Mouse (Mus musculus) hindbrain, embryonic 15.5 days (tissue): ENCODE results near the gene N4bp2l2. TPM values are rescaled to one million over a fixed set of nuclear protein-coding genes. Genes with fewer than 3 reads are reported as not detected.
"Not testable (repeated sequence)": the region's sequence is repeated elsewhere in the genome, so short reads cannot be mapped to it uniquely, and the experiment has no call there.

Experiments used
- ATAC-seq: fragments of 200-750 bp; cut with Nextera tagmentation; 2 replicates; pipeline ENCODE4 v1.8.0; 2017; ENCODE audit warnings: low read depth, moderate number of reproducible peaks, moderate TSS enrichment; ENCODE audit not compliant: low FRiP score
- H3K27ac ChIP-seq: fragments of 300-500 bp; sonication (generic); replicated peaks from 2 replicates; pipeline ENCODE4 v1.5.1; 2015; ENCODE audit warnings: mild to moderate bottlenecking, inconsistent platforms
- H3K27me3 ChIP-seq: fragments of 300-500 bp; sonication (generic); 2 replicates; pipeline ENCODE4 v1.6.1; 2015; ENCODE audit warnings: control low read depth, inconsistent platforms
- H3K36me3 ChIP-seq: fragments of 300-500 bp; sonication (generic); 2 replicates; pipeline ENCODE4 v1.6.1; 2015; ENCODE audit warnings: control low read depth, inconsistent platforms
- H3K4me1 ChIP-seq: fragments of 300-500 bp; sonication (generic); replicated peaks from 2 replicates; pipeline ENCODE4 v1.6.1; 2015; ENCODE audit warnings: control low read depth, inconsistent platforms
- H3K4me2 ChIP-seq: fragments of 300-500 bp; sonication (generic); 2 replicates; pipeline ENCODE4 v1.6.1; 2015; ENCODE audit warnings: moderate library complexity, mild to moderate bottlenecking, inconsistent platforms
- H3K4me3 ChIP-seq: fragments of 300-500 bp; sonication (generic); 2 replicates; pipeline ENCODE4 v1.5.1; 2015; ENCODE audit warnings: mild to moderate bottlenecking, inconsistent platforms
- H3K9ac ChIP-seq: fragments of 300-500 bp; sonication (generic); 2 replicates; pipeline ENCODE4 v1.6.1; 2015; ENCODE audit warnings: inconsistent platforms
- H3K9me3 ChIP-seq: fragments of 300-500 bp; sonication (generic); 2 replicates; pipeline ENCODE4 v1.6.1; 2016; ENCODE audit warnings: control low read depth, inconsistent platforms
- WGBS: fragments of 180-500 bp; shearing (Covaris S2); methylation state at CpG from one replicate; pipeline ENCODE4 v1.1.7; 2015; 5-methylcytosine and 5-hydroxymethylcytosine counted together
- polyA plus RNA-seq: library from polyadenylated mRNA; unstranded; fragments of >200 nt; fragmentation: Nextera tagmentation; extraction: Ambion mirVana; gene quantifications from 2 replicates; pipeline ENCODE4 v1.2.1, GENCODE M21; 2015

Gene N4bp2l2
- polyA plus RNA-seq: 29.6 and 30.4 TPM in 2 replicates

DNA sequence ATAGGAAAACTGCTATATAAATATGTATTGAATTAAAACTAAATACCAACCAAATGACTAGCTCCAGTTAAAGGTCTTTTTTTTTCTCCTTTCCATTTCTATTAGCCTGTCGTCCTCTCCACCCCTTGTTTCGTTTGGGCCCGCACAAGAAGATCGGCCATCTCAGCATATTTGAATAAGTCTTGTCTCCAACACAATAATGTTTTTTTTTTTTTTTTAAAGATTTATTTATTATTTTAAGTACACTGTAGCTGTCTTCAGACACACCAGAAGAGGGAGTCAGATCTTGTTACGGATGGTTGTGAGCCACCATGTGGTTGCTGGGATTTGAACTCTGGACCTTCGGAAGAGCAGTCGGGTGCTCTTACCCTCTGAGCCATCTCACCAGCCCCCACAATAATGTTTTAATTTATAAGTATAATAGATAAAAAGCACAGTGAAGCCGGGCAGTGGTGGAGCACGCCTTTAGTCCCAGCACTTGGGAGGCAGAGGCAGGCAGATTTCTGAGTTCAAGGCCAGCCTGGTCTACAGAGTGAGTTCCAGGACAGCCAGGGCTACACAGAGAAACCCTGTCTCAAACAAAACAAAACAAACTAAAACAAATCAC lies at the start of gene N4bp2l2:
Gene N4bp2l2 (minus strand): TSS at position 51 of the 607 bp plus-strand sequence.
- ATAC-seq, H3K27me3 ChIP-seq, H3K9me3 ChIP-seq, H3K36me3 ChIP-seq: not testable (repeated sequence)
- Histone ChIP-seq H3K9ac (peak within 1 kb of the TSS; percentile 94), H3K4me1 (peaks cover 19% of the 10 kb centered on the region), H3K27ac (peak within 1 kb of the TSS; percentile 94), H3K4me2 (peak within 1 kb of the TSS; percentile 76), H3K4me3 (peak within 1 kb of the TSS; percentile 99)
- 94% methylated on average over 9 of the region's 9 CpGs for WGBS

DNA sequence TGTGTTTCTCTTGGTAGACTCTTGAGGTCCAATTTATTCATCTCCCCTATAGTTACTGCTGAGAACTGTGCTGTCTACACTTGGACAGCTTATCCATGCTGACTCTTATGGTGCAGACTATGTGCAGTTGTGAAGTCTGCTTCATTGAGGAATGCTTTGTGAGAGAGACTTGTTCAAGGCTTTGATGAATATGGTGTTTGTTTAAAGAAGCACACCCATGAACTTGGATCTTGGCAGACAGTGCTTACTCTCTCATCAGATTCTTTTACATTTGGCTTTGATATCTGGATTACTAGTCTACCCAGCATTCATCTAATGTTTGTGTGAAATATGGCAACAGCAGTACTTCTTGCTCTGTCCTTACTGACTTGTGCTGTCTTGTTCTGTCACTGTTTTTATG lies 47.4 kb upstream of the N4bp2l2 start:
- no peak overlapping the region for H3K4me3 ChIP-seq
- H3K27ac ChIP-seq: no peak overlapping the region
- H3K4me2 ChIP-seq: no peak overlapping the region
- no peak overlapping the region for H3K9ac ChIP-seq
- no peaks in the 10 kb centered on the region for H3K27me3 ChIP-seq
- ATAC-seq: no peak
- H3K4me1 ChIP-seq: no peaks in the 10 kb centered on the region
- H3K36me3 ChIP-seq: no peaks in the 10 kb centered on the region
- H3K9me3 ChIP-seq: no peaks in the 10 kb centered on the region

DNA sequence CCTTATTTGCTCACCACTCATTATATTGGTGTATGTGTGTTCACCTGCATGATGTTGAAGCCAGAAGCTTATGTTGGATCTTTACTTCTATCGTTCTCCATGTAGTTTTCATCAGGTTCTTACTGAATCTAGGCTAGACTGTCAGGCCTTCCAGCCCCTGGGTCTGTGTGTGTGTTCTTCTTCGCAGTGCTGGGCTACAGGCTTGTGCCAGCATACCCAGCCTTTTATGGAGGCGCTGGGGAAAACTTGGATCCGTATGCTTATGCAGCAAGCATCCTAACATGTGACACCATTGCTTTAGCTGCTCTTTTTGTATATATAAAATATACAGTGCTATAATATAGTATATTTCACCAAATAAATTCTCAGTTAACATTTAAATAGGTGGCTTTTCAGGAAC lies 45.5 kb upstream of the N4bp2l2 start:
- no peak overlapping the region for H3K9ac ChIP-seq
- H3K4me3 ChIP-seq: no peak overlapping the region
- WGBS: 94% methylated on average over 4 of the region's 4 CpGs
- H3K27me3 ChIP-seq: no peaks in the 10 kb centered on the region
- H3K36me3 ChIP-seq: no peaks in the 10 kb centered on the region
- no peaks in the 10 kb centered on the region for H3K4me1 ChIP-seq
- no peak overlapping the region for H3K4me2 ChIP-seq
- no peak for ATAC-seq
- no peak overlapping the region for H3K27ac ChIP-seq
- H3K9me3 ChIP-seq: no peaks in the 10 kb centered on the region

DNA sequence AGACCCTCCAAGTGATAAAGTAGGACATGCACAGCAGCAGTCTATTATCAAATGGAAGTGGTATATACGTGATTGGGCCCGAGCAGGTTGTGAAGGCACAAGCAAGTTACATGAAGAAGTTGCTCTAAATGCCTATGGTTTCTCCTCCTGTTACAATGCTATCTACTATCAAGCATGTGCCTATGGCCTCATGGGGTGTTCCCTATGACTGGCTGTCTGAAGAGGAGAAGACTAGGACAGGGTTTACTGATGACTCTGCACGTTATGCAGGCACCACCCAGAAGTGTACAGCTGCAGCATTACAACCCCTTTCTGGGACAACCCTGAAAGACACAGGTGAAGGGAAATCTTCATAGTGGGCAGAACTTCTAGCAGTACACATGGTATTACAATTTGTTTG lies 41.2 kb upstream of the N4bp2l2 start:
- 97% methylated on average over 3 of the region's 3 CpGs for WGBS
- H3K4me1 ChIP-seq, H3K4me3 ChIP-seq, H3K36me3 ChIP-seq, H3K9ac ChIP-seq, H3K27ac ChIP-seq, H3K9me3 ChIP-seq, H3K27me3 ChIP-seq, ATAC-seq, H3K4me2 ChIP-seq: not testable (repeated sequence)

DNA sequence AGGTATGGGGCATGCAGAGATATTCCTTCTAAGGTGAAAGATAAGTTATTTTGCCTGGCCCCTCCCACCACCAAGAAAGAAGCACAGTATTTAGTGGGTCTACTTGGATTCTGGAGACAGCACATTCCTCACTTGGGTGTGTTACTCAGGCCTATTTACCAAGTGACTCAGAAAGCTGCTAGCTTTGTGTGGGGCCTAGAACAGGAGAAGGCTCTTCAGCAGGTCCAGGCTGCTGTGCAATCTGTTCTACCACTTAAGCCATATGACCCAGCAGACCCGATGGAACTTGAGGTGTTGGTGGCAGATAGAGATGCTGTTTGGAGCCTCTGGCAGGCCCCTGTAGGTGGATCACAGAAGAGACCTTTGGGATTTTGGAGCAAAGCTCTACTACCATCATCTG lies 40.7 kb upstream of the N4bp2l2 start:
- H3K27me3 ChIP-seq, H3K9ac ChIP-seq, H3K4me3 ChIP-seq, H3K4me2 ChIP-seq, ATAC-seq, H3K27ac ChIP-seq, H3K36me3 ChIP-seq, H3K4me1 ChIP-seq, H3K9me3 ChIP-seq: not testable (repeated sequence)
- 100% methylated on average over 1 of the region's 1 CpGs for WGBS

DNA sequence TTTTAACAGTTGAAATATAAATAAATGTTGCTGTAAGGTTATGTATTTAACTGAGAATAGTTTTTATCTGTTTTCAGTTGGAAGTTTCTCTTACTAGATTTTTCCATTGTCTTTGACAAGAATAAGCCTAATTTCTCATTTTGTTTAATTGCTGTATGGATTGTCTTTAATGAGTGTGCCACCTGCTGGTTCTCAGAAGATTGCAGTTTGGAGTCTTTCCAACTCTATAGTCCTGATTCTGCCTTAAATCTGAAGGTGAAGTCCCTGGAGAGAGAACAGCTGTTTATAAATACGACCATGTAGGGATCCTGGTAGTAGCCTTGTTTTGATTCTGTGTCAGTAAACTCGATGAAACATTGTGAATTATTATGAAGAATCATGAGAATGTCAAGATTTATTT lies 36.7 kb upstream of the N4bp2l2 start:
- 58% methylated on average over 2 of the region's 2 CpGs for WGBS
- ATAC-seq: no peak

DNA sequence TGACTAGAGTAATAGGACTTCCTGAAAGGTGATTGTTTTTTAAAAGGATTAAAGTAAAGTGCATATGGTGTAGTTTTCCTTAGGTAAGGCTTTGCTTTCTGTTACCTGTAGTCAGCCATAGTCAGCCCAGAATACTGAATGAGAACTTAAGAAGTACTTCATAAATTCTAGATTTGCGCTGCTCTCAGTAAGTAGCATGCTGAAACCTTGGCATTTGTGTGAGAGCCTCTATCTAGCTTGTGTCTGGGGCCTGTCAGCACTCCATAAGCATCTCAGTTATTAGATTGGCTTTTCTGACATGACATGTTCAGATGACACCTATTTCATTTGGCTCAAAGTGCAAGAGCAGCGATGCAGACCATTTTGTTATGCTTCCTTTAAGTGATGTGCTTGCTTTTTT lies 27.3 kb upstream of the N4bp2l2 start:
- no peak overlapping the region for H3K4me3 ChIP-seq
- no peak for ATAC-seq
- H3K27me3 ChIP-seq: no peaks in the 10 kb centered on the region
- H3K4me1 ChIP-seq: peaks cover 3% of the 10 kb centered on the region; the same call in 1 of the 2 replicates
- H3K9ac ChIP-seq: no peak overlapping the region
- H3K27ac ChIP-seq: no peak overlapping the region
- 100% methylated on average over 2 of the region's 2 CpGs for WGBS
- H3K4me2 ChIP-seq: no peak overlapping the region
- H3K9me3 ChIP-seq: no peaks in the 10 kb centered on the region
- H3K36me3 ChIP-seq: peaks cover 7% of the 10 kb centered on the region

More for the DNA sequence above, 36.7 kb upstream of the N4bp2l2 start:
- Histone ChIP-seq H3K4me2 (no peak overlapping the region), H3K9me3 (no peaks in the 10 kb centered on the region), H3K9ac (no peak overlapping the region), H3K27ac (no peak overlapping the region), H3K4me3 (no peak overlapping the region), H3K36me3 (no peaks in the 10 kb centered on the region), H3K27me3 (no peaks in the 10 kb centered on the region), H3K4me1 (no peaks in the 10 kb centered on the region)

DNA sequence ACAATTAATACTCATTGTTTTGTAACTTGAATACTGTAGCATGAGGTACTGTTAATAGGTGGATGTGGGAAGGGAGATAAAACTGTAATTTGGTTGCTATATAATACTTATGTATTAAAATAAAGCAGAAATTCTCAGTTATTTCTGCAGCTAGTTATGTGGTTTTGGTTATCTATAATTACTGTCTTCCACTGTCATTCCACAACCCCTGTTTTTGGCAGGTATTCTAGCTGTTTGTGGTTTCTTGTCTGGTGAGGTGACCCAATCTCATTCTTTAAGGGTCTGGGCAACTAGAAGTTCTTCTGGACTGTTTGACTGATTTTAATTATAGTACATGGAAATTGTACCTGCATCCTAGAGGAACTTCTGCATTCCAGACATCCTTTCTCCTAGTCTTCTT lies 24.7 kb upstream of the N4bp2l2 start:
- Histone ChIP-seq H3K4me2 (no peak overlapping the region), H3K4me1 (peaks cover 6% of the 10 kb centered on the region; the same call in 1 of the 2 replicates), H3K27me3 (no peaks in the 10 kb centered on the region), H3K27ac (no peak overlapping the region), H3K36me3 (peaks cover 7% of the 10 kb centered on the region), H3K9ac (no peak overlapping the region), H3K4me3 (no peak overlapping the region), H3K9me3 (no peaks in the 10 kb centered on the region)
- ATAC-seq: no peak

DNA sequence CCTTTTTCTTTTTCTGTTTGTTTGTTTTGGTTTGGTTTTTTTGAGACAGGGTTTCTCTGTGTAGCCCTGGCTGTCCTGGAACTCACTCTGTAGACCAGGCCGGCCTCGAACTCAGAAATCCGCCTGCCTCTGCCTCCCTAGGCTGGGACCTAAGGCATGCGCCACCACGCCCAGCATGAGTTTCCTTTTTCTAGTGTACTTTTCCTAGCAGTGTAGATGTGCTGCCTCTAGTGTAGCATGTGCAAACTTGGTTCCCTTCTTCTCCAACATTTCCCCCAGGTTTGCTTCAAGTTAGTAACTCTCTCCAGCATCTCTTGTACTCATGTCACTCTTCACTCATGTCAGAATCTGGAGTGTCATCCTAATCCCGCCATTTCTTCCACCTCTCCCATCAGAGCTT lies 16.9 kb upstream of the N4bp2l2 start:
- ATAC-seq, H3K36me3 ChIP-seq, H3K4me1 ChIP-seq, H3K9me3 ChIP-seq, H3K27ac ChIP-seq, H3K27me3 ChIP-seq, H3K9ac ChIP-seq, H3K4me2 ChIP-seq, H3K4me3 ChIP-seq: not testable (repeated sequence)
- WGBS: 98% methylated on average over 6 of the region's 6 CpGs

DNA sequence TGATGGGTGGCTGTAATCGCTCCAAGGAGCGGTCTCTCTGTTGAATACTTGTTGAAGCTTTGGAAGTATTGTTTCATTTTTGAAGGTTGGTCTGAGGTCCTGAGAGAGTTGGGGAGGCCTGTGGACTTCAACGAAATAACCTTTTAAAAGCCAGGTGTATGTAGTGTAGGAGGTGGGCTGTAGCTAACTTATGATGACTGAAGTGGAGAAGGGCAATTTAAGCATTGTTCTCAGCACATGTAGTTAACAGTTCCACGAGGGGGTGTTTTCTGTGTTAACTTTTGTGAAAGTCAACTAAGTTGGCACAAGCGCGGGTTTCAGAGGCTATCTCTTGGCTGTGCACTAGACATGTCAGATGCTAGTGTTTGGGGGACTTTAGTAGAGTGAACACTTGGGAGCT lies 8.9 kb upstream of the N4bp2l2 start:
- Histone ChIP-seq H3K36me3 (no peaks in the 10 kb centered on the region), H3K9me3 (no peaks in the 10 kb centered on the region), H3K9ac (no peak overlapping the region; the same call in 1 of the 2 replicates), H3K4me3 (peak overlapping the region; percentile 95), H3K27ac (no peak overlapping the region), H3K27me3 (no peaks in the 10 kb centered on the region), H3K4me2 (peak overlapping the region; percentile 59), H3K4me1 (peaks cover 21% of the 10 kb centered on the region)
- 59% methylated on average over 6 of the region's 6 CpGs for WGBS
- ATAC-seq: no peak

DNA sequence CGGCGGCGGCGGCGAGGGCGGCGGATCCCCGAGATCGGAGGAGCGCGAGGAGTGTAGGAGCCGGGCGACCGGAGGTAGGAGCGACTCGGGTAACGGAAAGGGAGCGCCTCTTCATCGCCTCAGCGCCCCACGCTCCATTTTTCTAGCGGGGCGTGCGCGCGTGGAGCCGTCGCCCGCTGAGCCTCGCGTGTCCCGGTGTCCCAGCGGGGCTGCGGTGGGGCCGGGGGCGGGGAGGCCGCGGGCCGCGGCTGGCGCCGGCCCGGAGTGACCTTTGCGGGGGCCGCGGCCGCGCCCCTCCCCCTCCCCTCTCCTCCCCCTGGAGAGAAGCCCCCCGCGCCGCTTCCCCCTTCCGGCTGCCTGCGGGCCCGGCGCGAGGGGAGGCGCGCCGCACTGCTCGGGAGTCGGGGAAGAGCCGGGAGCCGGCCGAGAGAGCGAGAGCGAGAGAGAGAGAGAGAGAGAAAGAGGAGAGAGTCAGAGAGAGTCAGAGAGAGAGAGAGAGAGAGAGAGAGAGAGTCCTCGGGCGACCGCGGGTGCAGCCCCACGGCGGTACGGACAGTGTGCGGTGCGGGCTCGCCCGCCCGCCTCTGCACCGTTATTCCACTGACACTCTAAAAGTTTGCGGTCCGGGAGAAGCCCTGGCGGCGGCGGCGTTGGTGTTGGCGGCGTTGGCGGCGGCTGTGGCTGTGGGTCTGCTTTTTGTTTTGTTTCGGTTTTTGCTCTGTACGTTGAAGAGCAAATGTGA lies 8.1 kb upstream of the N4bp2l2 start:
- Histone ChIP-seq H3K9ac (peak overlapping the region; percentile 97), H3K4me3 (peak overlapping the region; percentile 95), H3K36me3 (no peaks in the 10 kb centered on the region), H3K4me2 (peak overlapping the region; percentile 59), H3K27me3 (no peaks in the 10 kb centered on the region), H3K9me3 (no peaks in the 10 kb centered on the region), H3K4me1 (peaks cover 21% of the 10 kb centered on the region), H3K27ac (peak overlapping the region; percentile 98)
- WGBS: under 1% methylated on average over 68 of the region's 91 CpGs
- ATAC-seq: peak; percentile 57

DNA sequence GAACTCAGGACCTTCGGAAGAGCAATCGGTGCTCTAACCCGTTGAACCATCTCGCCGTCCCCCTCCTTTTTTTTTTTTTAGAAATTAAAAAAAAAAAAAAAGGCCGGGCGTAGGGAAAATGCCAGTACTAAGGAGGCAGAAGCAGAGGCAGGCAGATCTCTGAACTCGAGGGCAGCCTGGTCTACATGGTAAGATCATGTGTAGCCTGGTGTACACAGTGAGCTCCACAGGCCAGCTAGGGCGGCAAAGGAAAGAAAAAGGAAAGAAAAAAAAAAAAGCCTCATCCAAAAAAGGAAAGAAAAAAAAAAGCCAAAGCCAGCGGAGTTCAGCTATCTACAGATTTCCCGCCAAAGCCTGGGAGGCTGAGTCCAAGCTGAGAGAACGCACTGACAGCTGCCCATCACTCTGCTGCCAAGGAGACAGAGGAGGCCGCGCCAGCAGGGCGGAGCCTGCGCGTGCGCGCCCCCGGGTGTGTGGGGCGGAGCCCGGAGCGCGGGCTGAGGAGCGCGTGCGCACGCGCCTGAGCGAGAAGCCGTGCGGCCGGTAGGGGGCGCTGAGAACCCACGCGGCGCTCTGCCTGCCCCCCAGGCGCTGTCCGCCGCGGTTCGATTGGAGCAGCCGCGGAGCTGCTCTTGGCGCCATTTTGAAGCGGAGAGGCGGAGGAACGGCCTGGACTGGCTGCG lies 7.3 kb upstream of the N4bp2l2 start, which contains the start of gene Pds5b:
Gene Pds5b (plus strand): TSS at position 587 of the 683 bp plus-strand sequence.
- 17% methylated on average over 44 of the region's 49 CpGs for WGBS
- no peaks in the 10 kb centered on the region for H3K36me3 ChIP-seq

More for the DNA sequence above, 7.3 kb upstream of the N4bp2l2 start, which contains the start of gene Pds5b:
- H3K4me3 ChIP-seq: peak within 1 kb of the TSS; percentile 95
- ATAC-seq: peak; percentile 96
- H3K27ac ChIP-seq: peak within 1 kb of the TSS; percentile 98
- no peaks in the 10 kb centered on the region for H3K9me3 ChIP-seq
- H3K4me1 ChIP-seq: peaks cover 21% of the 10 kb centered on the region
- peak within 1 kb of the TSS; percentile 97 for H3K9ac ChIP-seq
- no peaks in the 10 kb centered on the region for H3K27me3 ChIP-seq
- H3K4me2 ChIP-seq: peak within 1 kb of the TSS; percentile 59
